Comparison of ENCODE assay signal across 20 mouse cellular contexts in the genomic region with DNA sequence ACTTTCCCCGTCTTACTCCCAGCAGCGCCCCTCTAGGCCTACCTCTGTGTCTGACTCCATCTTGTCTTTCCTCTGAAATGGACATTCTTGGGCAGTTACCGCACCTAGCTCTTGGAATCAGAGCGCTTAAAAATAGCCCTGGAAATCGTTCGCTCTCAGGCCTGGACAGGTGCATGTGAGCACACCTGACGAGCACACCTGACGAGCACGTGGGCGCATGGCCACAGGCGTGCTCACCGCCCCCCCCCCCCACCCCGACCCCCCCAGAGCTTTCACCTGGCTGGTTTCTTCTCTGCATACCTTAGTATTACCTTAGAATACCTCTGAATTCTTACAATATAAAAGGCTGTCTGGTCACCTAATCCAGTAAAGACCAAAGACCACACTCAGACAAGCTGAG. TPM values are rescaled to one million over a fixed set of nuclear protein-coding genes. Genes with fewer than 3 reads are reported as not detected.
DNase-seq lines count a peak whose midpoint lies in the region; ATAC-seq and TF ChIP-seq lines count a peak whose summit lies in the region.
"Had no signal": no experiment of that assay in that cellular context is flagged by ENCODE, and none has a peak within 500 bp of the region (broad histone marks: within the 10 kb centered on the region; RNA-seq: fewer than 3 reads in every experiment).

Gene Gm11985, minus strand, starts transcription at position 101 of the 400 bp plus-strand sequence.

- no peaks in the 10 kb centered on the region for H3K27me3 ChIP-seq in hindbrain, embryonic 14.5 days (ENCODE audit: control insufficient read depth, insufficient read depth, low read length)
- no peaks in the 10 kb centered on the region for H3K27me3 ChIP-seq in hindbrain, embryonic 10.5 days (ENCODE audit: insufficient read depth, poor library complexity, severe bottlenecking)
- H3K27me3 ChIP-seq in liver, postnatal 0 days (ENCODE audit: insufficient read depth, low read length): no peaks in the 10 kb centered on the region
- H3K27me3 ChIP-seq in liver, embryonic 12.5 days (replicated peaks): no peaks in the 10 kb centered on the region
- H3K27me3 ChIP-seq: Patski had no signal

- 0 out of 2 replicates have a peak, but pooled peaks have one; percentile 7 for ATAC-seq in hindbrain, embryonic 14.5 days (ENCODE audit: low FRiP score)
- no peak for ATAC-seq in liver, postnatal 0 days
- ATAC-seq in liver, embryonic 12.5 days: no peak
- ATAC-seq: activated CD4-positive, CD25-positive, alpha-beta regulatory T cell, adult 4 months; CD4-positive, CD25-positive, alpha-beta regulatory T cell, adult 4 months; Patski had no signal

- DNase-seq in hindbrain, embryonic 14.5 days (ENCODE audit: low spot score): no peak
- no peak for DNase-seq in hindbrain, embryonic 10.5 days (ENCODE audit: low spot score)
- no peak for DNase-seq in liver, postnatal 0 days
- DNase-seq: adrenal gland, adult 2 months; adrenal gland, adult 8-10 months; adrenal gland, postnatal 10 days; adrenal gland, postnatal 14 days; adrenal gland, postnatal 25 days; adrenal gland, postnatal 36 days; B cell, adult 2 months; cerebellum, adult 11 months; cerebellum, adult 11-12 months; cerebellum, adult 18-20 months had no signal

- H3K4me3 ChIP-seq in hindbrain, embryonic 14.5 days (replicated peaks; ENCODE audit: low read length): no peak within 1 kb of the TSS
- H3K4me3 ChIP-seq in hindbrain, embryonic 10.5 days: no peak within 1 kb of the TSS
- H3K4me3 ChIP-seq in liver, postnatal 0 days (ENCODE audit: low read depth, low read length): no peak within 1 kb of the TSS
- H3K4me3 ChIP-seq in liver, embryonic 12.5 days: no peak within 1 kb of the TSS

- 94% methylated on average over 12 of the region's 13 CpGs for WGBS in hindbrain, embryonic 14.5 days
- 89% methylated on average over 13 of the region's 13 CpGs for WGBS in hindbrain, embryonic 10.5 days
- WGBS in liver, postnatal 0 days (ENCODE audit: insufficient replicate concordance): 84% methylated on average over 13 of the region's 13 CpGs
- WGBS in liver, embryonic 12.5 days (ENCODE audit: insufficient replicate concordance): 70% methylated on average over 13 of the region's 13 CpGs

- no peaks in the 10 kb centered on the region for H3K36me3 ChIP-seq in hindbrain, embryonic 14.5 days (replicated peaks; ENCODE audit: control insufficient read depth, insufficient read depth)
- no peaks in the 10 kb centered on the region for H3K36me3 ChIP-seq in hindbrain, embryonic 10.5 days
- no peaks in the 10 kb centered on the region for H3K36me3 ChIP-seq in liver, postnatal 0 days (replicated peaks; ENCODE audit: insufficient read depth, low read length)
- H3K36me3 ChIP-seq in liver, embryonic 12.5 days: no peaks in the 10 kb centered on the region
- H3K36me3 ChIP-seq: G1E had no signal

- no peak within 1 kb of the TSS for H3K27ac ChIP-seq in hindbrain, embryonic 14.5 days
- H3K27ac ChIP-seq in hindbrain, embryonic 10.5 days: no peak within 1 kb of the TSS
- H3K27ac ChIP-seq in liver, postnatal 0 days (ENCODE audit: low read depth): peak within 1 kb of the TSS; percentile 96
- no peak within 1 kb of the TSS for H3K27ac ChIP-seq in liver, embryonic 12.5 days

- H3K4me1 ChIP-seq in hindbrain, embryonic 14.5 days (replicated peaks; ENCODE audit: control insufficient read depth, insufficient read depth, low read length): no peaks in the 10 kb centered on the region
- peaks cover 28% of the 10 kb centered on the region for H3K4me1 ChIP-seq in hindbrain, embryonic 10.5 days (replicated peaks)
- H3K4me1 ChIP-seq in liver, postnatal 0 days (ENCODE audit: insufficient read depth): peaks cover 4% of the 10 kb centered on the region
- no peaks in the 10 kb centered on the region for H3K4me1 ChIP-seq in liver, embryonic 12.5 days

- no peaks in the 10 kb centered on the region for H3K9me3 ChIP-seq in hindbrain, embryonic 14.5 days (ENCODE audit: control insufficient read depth, low read length)
- H3K9me3 ChIP-seq in hindbrain, embryonic 10.5 days: no peaks in the 10 kb centered on the region
- no peaks in the 10 kb centered on the region for H3K9me3 ChIP-seq in liver, postnatal 0 days (ENCODE audit: low read length)
- no peaks in the 10 kb centered on the region for H3K9me3 ChIP-seq in liver, embryonic 12.5 days (replicated peaks)

- no peak for TF ChIP-seq CTCF in liver, postnatal 0 days (IDR thresholded peaks at IDR 0.05; ENCODE audit: low read depth)

- TF ChIP-seq EP300 in liver, postnatal 0 days (IDR thresholded peaks at IDR 0.05; ENCODE audit: low read depth): no peak

- no peak within 1 kb of the TSS for H3K9ac ChIP-seq in hindbrain, embryonic 14.5 days
- no peak within 1 kb of the TSS for H3K9ac ChIP-seq in liver, postnatal 0 days (replicated peaks)
- H3K9ac ChIP-seq in liver, embryonic 12.5 days: no peak within 1 kb of the TSS

- H3K4me2 ChIP-seq in hindbrain, embryonic 14.5 days (replicated peaks): no peak within 1 kb of the TSS
- no peak within 1 kb of the TSS for H3K4me2 ChIP-seq in liver, postnatal 0 days (ENCODE audit: low read depth, low read length)
- H3K4me2 ChIP-seq in liver, embryonic 12.5 days: no peak within 1 kb of the TSS

RNA-seq across cellular contexts. Expression of gene Gm11985, which starts in this region (rescaled TPM):
- not detected in 2 replicates for polyA plus RNA-seq in hindbrain, embryonic 14.5 days (2014; fragmentation: Nextera tagmentation; extraction: Ambion mirVana)
- polyA plus RNA-seq in hindbrain, embryonic 10.5 days (2016; fragmentation: Nextera tagmentation; extraction: Ambion mirVana): not detected in 2 replicates
- 0.11 TPM in 2 replicates for polyA plus RNA-seq in liver, postnatal 0 days (2015; fragmentation: Nextera tagmentation; extraction: Ambion mirVana)
- not detected in 2 replicates for polyA plus RNA-seq in liver, embryonic 12.5 days (2016; fragmentation: Nextera tagmentation; extraction: Ambion mirVana)
- polyA plus RNA-seq: activated CD4-positive, CD25-positive, alpha-beta regulatory T cell, adult 4 months; adrenal gland, adult 2 months; brain, embryonic 14.5 days; C2C12; CD4-positive, CD25-positive, alpha-beta regulatory T cell, adult 4 months; G1E; Patski had no signal

Comparison
In these comparisons a context has a peak if more than half of its experiments do, and no peak if none do; other contexts are left out.
1. Peak in ATAC-seq in hindbrain, embryonic 14.5 days; RNA of the gene not detected or under 1 TPM.